Mouse (Mus musculus) large intestine, adult 2 months (tissue): Measurements from ENCODE around the gene Ube2o. TPM values are rescaled to one million over a fixed set of nuclear protein-coding genes. Genes with fewer than 3 reads are reported as not detected.
"Not testable (repeated sequence)": the region's sequence is repeated elsewhere in the genome, so short reads cannot be mapped to it uniquely, and the experiment has no call there.

Source experiments
- DNase-seq: peaks from one replicate; pipeline ENCODE4 v3.0.0-alpha.2; 2012; ENCODE audit warnings: low read depth, low spot score
- WGBS: fragments of 180-500 bp; shearing (Covaris S2); methylation state at CpG from one replicate; pipeline ENCODE4 v1.1.7; 2018; 5-methylcytosine and 5-hydroxymethylcytosine counted together
- polyA plus RNA-seq: library from polyadenylated mRNA; depleted of rRNA; stranded (reverse); fragments of >200 nt; gene quantifications from 2 replicates; pipeline ENCODE4 v1.2.3, GENCODE M21; 2012

Ube2o gene
- polyA plus RNA-seq, 1 experiment = 7.6 TPM

DNA sequence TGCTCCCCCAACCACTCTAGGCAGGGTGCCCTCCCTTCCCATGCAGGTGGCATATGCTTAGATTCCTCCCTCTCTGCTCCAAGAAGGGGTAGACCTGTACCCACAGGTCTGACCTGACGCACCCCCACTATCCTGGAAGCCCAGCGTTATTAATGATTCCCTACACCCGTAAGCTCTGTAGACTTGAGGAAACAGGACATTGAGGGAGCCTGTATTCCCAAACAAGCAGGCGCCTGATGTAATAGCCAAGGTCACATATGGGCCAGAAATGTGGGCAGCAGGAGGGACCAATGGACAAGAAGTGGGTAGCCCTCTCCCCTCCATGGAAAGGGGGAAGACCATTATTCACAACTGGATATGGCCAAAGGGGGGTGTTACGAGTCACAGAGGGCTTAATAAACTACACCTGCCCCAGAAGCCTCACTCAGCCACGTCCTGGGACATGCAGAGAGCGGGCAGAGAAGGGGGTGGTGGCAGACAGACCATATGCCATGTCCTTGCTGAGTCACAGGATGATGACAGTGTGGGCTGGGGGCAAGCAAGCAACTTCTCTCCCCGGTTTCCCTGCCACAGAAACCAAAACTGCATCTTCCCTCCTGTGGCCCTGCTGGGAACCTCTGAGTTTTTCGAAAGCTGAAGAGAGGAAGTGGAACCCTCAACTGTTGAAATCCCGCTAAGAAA, 35.3 kb upstream of the Ube2o start:
- 65% methylated on average over 10 of the region's 10 CpGs for WGBS
- DNase-seq = no peak

DNA sequence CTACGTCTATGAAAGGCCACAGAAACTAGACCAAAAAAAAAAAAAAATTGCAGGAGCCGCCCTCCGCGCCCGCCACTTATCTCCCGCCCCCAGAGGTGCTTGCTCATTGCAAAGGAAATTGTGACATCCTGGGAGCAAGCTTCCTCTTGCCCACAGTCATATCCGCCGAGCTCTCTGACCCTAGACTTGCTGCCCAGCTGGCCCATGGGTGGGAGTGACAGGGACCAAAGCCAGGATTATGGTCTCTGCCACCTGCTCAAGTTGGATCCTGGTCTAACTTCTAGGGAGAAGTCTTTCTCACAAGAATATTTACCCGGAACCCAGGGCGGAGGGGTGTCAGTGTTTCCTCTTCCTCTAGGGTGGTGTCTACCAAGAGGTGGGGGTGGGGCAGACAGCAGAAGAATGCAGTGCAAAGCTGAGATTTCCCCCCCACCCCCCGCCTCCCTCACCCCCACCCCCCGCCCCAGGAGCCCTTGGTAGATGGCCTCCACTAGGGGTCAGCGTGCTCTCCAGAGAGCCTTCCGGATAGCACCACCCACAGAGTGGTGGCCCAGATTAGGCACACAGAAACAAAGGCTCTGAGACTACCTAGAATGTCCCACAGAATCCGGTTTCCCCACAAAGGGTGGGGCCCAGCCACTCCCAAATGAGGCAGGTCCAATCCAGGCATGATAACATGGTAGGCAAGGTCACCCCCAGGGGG, 34.6 kb upstream of the Ube2o start:
- DNase-seq = no peak
- 18% methylated on average over 15 of the region's 15 CpGs for WGBS

DNA sequence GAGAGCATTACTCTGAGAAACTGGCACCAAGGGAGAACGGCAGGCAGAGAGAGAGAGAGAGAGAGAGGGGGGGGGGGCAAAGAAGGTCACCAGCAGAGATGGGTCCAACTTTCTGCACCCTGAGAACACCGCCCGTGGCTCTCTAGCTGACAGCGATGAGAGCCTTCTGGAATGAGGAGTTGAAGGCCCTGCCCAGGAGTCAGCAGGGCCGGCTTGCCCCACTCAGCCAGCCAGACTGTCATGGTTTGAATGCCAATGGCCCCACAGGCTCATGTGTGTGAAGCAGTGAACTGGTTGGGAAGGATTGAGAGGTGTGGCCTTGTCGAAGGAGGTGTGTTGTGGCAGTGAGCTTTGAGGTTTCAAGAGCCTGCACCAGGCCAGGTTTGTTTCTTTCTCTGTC, 32.0 kb upstream of the Ube2o start:
- no peak for DNase-seq
- WGBS = 94% methylated on average over 6 of the region's 6 CpGs

DNA sequence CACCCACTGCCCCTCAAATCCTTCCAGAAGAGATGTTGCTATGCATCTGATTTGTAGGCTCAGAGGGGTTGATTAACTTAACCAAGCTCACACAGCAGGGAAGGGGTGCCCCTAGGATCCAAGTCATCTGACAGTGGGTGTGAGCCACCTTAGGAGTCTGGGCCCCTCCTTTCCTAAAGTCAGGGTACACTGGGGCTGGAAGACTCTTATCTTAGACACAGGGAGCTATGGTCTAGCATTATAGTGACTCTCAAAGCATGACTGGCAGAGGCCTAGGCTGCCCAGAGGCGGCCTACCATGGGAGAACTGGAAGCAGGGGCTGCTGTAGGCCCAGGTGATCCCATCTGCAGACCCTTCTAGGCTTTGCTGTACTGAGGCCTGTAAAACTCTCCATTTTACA, 31.3 kb upstream of the Ube2o start:
- WGBS = 94% methylated on average over 1 of the region's 1 CpGs

DNA sequence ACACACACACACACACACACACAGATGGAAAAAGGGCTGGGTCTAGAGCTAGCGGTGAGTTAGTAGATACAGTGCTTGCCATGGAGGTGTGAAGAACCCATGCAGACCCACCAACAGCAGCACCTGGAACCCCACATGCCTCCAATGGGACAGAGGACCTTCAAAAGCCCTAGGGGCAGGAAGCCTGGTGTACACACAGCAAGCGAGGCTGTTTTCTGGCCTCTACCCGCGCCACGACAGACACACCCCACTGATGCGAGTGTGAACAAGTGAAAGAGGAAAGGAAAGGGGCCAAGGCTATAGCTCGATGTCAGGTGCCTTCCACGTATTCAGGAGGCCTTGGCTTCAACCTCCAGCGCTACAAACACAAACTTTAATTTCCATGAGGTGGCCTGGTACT, 30.6 kb upstream of the Ube2o start:
- 88% methylated on average over 9 of the region's 9 CpGs for WGBS

More for the DNA sequence above, 31.3 kb upstream of the Ube2o start:
- no peak for DNase-seq

DNA sequence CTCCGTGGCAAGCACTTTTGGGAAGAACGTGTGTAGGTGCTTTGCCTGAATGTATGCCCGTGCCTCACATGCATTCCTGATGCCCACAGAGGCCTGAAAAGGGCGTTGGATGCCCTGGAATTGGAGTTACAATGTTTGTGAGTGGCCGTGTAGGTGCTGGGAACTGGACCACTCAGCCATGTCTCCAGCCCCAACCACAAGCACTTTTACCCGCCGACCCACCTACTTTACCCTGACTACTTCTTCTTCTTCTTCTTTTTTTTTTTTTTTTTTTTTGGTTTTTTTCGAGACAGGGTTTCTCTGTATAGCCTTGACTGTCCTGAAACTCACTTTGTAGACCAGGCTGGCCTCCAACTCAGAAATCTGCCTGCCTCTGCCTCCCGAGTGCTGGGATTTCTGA, 29.9 kb upstream of the Ube2o start:
- not testable (repeated sequence) for DNase-seq

More for the DNA sequence above, 30.6 kb upstream of the Ube2o start:
- no peak for DNase-seq

DNA sequence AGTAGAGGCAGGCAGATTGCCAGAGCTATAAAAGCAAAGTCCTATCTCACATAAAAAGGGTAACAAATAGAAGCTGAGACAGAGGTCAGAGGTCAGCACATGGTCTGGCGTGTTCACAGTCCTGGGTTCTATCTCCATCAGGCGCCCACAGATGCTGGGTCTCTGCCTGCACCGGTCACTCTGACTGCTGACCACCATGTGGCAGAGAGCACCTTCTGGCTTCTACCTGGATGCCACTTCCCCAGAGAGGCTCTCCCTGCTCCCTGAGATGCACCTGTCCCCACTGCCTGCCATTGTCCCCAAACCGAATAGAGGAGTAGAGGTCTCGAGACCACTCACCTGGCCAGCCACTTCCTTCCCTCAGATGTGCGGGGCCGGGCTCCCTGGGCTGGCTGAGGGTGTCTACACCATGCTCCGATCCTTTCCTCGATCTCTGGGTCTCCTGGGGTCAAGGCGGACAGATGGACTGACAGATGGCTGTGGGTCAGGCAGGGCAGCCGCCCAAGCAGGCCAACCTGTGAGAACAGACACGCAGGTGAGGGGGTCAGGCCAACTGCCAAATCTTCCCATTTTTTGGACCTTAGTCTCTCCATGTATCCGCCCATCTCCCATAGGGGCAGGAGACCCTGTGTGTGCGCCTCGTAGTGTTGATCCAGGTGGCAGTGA, 28.9 kb upstream of the Ube2o start:
- DNase-seq = no peak
- 84% methylated on average over 15 of the region's 15 CpGs for WGBS

More for the DNA sequence above, 29.9 kb upstream of the Ube2o start:
- 90% methylated on average over 9 of the region's 9 CpGs for WGBS

DNA sequence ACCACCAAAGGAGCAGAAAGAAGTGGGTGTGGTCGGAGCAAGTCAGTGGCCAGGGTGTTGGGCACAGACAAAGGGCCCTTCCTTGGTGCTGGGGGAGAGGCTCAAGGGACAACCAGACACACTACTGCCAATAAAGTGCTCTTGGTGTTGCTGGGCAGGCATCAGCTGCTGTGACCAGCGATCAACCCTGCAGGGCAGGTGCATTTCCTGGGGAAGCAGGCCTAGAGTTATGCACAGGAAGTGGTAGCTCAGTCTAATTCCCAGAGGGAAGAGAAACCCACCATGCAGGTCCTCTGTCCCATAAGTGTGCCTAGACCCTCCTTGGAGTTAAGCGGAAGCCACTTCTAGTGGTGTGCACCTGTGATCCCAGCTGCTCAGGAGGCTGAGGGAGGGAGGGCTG, 26.5 kb upstream of the Ube2o start:
- no peak for DNase-seq
- 93% methylated on average over 3 of the region's 3 CpGs for WGBS

DNA sequence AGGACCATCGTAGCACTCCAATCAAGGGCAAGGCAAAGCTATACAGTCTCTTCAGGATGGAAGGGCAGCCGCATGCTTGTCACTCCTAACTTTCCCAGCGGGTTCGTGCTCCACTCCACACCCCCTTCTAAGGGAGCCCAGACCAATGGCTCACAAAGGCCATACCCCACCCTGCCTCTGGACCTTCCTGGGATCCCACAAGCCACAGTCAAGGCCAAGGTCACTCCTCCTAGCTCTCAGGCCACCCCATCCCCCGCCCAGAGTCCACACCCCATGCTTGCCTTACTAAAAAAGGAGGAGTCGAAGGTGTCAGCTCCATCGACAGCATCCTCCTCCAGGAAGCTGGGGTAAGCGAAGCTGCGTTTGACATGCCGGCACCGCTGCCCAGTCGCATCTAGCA, 22.9 kb upstream of the Ube2o start:
- WGBS = 93% methylated on average over 12 of the region's 12 CpGs
- no peak for DNase-seq

DNA sequence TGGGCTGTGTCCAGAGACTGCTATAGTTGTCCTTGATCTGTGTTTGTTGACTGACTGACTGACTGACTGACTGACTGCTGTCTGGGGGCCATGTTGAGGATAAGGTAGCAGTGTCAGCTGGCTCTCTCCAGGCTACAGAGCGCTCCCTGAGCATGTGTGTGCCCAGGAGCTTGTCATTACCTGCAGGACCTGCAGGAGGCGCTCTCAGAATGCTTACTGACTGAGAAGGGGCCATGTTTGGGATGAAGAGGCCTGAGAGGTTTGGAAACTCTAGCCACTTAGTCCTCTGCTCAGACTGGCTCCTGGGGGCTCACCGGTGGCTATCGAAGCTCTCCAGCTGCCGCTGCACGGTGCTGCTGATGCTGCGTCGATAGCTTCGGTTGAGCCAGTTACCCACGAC, 22.1 kb upstream of the Ube2o start:
- 92% methylated on average over 10 of the region's 10 CpGs for WGBS
- DNase-seq = no peak

DNA sequence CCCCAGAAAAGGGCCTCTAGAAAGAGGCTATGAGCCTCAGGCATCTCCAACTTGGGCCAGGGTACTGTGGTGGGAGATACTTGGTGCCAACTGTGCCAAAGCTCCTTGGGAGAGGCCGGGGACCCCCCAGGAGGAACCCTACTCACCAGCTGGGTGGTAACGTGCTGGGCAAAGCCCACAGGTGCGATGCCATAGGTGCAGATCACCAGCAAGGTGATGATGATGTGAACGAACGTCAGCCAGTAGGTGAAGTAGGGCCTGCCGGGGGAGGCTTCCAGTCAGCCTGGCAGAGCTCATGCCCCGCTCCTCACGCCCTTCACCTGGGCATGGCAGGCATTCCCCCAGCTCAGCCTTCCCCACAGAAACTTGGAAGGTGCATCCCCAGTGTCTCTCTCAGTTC, 20.8 kb upstream of the Ube2o start:
- WGBS = 92% methylated on average over 8 of the region's 8 CpGs
- no peak for DNase-seq

DNA sequence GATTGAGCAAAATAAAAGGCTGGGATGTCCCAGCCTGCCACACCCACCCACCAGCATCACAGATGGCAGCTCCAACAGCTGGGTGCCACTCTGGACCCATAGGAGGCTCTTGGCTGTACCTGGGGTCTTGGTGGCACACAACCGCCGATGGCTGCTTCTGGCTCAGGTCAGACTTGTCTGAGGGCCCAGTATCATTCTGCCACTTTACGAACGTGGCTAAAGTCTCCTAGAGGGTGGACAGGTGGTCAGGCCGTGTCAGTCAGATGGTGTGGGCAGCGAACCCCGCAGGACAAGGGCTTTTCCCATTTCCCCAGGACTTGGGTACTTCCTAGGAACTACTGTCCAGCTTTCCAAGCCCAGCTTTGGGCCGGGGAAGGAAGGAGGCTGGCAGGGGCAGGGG, 19.9 kb upstream of the Ube2o start:
- no peak for DNase-seq
- 94% methylated on average over 8 of the region's 8 CpGs for WGBS

DNA sequence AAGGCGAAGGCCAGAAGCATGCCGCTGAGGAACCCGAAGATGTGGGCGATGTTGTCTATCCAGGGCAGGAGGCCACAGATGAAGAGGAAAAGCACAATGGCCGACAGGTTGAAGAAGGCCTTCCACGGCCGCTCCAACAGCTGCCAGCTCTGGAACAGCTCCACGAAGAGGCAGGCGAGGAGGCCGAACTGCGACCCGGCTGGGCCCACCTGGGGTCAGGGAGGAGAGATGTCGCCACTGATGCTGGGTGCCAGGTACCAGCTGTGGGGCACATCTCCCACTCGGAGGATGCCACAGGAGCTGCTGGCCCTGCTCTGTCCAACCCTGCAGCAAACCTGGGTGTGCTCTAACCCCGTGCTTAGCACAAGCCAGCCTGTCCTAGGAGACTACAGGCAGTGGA, 18.0 kb upstream of the Ube2o start:
- 94% methylated on average over 15 of the region's 15 CpGs for WGBS

DNA sequence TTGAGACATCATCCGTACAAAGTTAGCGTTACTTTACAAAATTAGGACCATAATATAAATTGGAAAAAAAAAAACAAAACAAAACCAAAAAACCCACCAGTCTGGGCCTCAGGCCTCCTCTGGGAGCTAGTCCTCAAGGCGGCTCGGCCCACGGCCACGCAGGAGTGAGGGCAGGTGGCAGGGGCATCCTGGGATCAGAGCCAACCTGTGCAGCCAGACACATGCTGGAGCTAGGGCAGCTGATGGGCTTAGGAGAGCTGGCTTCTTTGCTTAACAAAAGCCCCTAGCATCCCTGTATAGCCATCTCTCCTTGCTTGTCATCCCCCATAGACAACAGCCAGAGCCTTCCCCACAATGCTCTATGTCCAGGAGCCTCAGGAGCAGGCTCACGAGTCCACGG, 16.9 kb upstream of the Ube2o start:
- no peak for DNase-seq
- 93% methylated on average over 8 of the region's 8 CpGs for WGBS

More for the DNA sequence above, 18.0 kb upstream of the Ube2o start:
- DNase-seq = no peak

DNA sequence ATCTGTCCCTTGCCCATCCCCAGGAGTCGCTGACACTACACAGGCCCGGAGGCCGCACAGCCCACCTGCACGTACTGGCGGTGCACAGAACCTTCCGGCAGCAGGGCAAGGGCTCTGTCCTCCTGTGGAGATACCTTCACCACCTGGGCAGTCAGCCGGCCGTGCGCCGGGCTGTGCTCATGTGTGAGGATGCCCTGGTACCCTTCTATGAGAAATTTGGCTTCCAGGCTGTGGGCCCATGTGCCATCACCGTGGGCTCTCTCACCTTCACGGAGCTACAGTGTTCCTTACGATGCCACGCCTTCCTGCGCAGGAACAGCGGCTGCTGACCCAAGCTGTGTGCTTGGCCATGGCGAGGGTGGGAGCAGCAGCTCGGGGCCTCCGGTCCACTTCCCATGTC, 15.5 kb upstream of the Ube2o start:
- WGBS = 85% methylated on average over 19 of the region's 19 CpGs
- no peak for DNase-seq

DNA sequence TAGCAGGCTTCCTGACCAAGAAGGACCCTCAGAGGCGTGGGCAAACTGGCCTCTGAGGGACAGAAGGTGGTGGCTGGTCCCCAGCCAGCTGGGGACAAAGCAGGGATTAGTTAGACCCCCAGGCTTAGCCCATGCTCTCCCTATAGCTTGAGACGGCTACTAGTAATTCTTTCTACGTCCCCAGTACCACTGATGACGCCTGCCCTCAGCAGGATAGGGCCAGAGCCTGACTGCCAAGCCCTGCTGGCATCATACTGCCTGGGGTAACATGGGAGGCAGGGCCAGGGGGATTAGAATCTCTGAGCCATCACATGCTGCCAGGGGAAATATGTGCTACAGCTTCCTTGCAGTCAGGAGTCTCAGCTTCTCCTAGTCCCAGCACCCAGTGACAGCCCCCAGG, 12.1 kb upstream of the Ube2o start:
- no peak for DNase-seq
- WGBS = 92% methylated on average over 4 of the region's 4 CpGs

DNA sequence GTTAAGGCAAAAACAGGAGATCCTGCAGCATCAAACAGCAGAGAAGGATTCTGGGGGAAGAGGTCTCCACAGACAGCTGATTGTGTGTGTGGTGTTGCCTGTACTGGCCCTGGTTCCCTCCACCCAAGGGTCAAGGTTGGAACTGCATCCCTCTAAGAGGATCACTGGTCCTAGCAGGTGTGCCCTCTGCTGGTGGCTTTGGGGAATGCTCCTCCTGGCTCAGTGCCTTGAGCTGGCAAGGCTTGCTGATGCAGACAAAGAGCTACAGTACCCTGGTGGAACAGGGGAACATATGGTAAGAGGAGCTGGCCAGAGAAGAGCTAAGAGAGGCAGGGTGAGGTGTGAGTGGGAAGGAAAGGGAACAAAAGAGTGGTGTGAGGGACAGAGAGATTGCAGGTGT, 11.2 kb upstream of the Ube2o start:
- peak; percentile 67 for DNase-seq

DNA sequence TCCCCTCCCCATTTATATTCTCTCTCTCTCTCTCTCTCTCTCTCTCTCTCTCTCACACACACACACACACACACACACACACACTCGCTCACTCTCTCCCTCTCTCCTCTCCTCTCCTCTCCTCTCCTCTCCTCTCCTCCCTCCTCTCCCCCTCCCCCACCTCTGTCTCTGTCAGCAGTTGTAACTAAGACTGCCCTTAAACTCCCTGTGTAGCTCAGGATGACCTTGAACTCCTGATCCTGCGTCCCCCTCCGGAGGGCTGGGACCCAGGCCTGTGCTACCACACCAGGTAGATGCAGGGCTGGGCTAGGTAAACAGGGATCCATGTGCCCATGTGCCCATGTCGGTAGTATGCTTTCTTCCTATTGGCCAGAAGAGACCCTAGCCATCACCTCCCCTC, 10.4 kb upstream of the Ube2o start:
- 65% methylated on average over 4 of the region's 4 CpGs for WGBS
- no peak for DNase-seq

DNA sequence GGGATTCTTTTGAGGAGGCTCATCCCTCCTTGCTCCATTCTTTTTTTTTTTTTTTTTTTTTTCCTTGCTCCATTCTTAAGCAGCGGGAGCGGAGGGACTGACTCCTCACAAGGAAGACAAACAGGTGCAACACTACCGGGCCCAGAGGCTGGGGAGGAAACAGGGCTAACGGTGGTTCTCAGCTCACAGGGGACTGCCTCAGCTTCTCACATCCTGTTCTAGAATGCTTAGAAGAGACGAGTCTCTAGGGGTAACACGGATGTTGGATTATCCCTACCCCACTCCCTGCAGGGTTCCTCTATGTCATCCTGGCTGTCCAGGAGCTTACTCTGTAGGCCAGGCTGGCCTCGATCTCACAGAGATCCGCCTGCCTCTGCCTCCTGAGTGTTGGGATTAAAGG, 8.3 kb upstream of the Ube2o start:
- DNase-seq = no peak

DNA sequence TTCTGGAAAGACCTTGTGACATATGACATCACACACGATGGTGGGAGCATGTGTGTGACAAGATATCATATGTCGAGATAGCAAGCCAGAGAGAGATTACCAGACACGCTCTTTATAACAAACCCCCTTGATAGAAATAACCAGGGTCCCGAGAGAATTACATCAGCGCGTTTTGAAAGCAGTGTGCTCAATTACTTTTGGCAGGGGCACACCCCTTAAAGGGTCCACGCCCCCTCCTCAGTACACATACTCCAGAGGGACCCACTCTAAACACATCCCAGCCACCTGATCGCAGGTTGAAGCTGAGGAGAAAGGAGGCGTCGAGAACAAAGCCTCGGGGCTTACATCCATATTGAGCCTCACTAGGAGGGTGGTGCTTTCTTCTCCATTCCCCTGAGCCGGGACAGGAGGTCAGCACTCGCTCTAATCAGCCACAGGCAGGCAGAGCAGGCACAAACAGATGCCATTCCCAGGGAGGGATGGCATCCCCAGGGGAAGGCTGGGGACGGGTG, 7.8 kb upstream of the Ube2o start:
- no peak for DNase-seq
- WGBS = 30% methylated on average over 14 of the region's 14 CpGs

More for the DNA sequence above, 8.3 kb upstream of the Ube2o start:
- 65% methylated on average over 8 of the region's 8 CpGs for WGBS
